Mouse (Mus musculus): ENCODE measurements around the gene Sh3bp2. TPM values are rescaled to one million over a fixed set of nuclear protein-coding genes. Genes with fewer than 3 reads are reported as not detected.

Gene Sh3bp2
- polyA plus RNA-seq, 1 experiment from 2014 or later, result 6.8 TPM

GRCm38 (mm10) chr5:34526477-34526775 is 788 bp downstream of the Sh3bp2 start:
- H3K36me3 ChIP-seq (ENCODE audit: control insufficient read depth, insufficient read depth, low read length), result no peaks in the 10 kb centered on the region
- H3K27me3 ChIP-seq (ENCODE audit: control insufficient read depth, insufficient read depth, low read length), result no peaks in the 10 kb centered on the region
- WGBS, result 48% methylated on average over 5 of the region's 5 CpGs

DNA sequence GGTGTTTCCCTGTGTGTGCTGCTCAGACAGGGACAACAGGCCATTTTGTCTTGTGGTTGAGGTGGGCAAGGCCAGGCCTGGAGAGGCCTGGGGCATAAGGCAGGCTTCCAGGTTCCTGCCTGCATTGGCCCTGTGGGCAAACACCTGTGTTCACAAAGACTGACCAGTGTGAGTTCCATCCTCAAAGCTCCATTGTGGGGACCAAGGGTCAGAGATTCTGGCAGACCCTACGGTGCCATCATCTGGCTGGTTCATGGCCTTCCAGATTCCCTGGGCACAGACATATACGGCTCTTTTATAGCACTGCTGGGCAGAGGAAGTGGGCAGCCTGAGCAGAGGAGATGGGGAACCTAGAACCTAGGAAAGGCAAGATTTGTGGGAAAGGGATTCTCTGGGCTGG is 1.7 kb downstream of the Sh3bp2 start:
- Histone ChIP-seq H3K4me3 (ENCODE audit: control insufficient read depth in 1 of 2, insufficient read depth in 1 of 2, low read depth in 1 of 2, low read length in 2 of 2) (no peak overlapping the region), H3K4me2 (ENCODE audit: low read length) (no peak overlapping the region), H3K9me3 (ENCODE audit: control insufficient read depth, low read length) (no peaks in the 10 kb centered on the region), H3K27me3 (ENCODE audit: control insufficient read depth, insufficient read depth, low read length) (no peaks in the 10 kb centered on the region), H3K9ac (ENCODE audit: low read length) (no peak overlapping the region), H3K36me3 (ENCODE audit: control insufficient read depth, insufficient read depth, low read length) (no peaks in the 10 kb centered on the region), H3K27ac (replicated peaks in 1 of 2; ENCODE audit: control insufficient read depth in 1 of 2, insufficient read depth in 1 of 2, low read depth in 2 of 2, low read length in 2 of 2) (no peak overlapping the region), H3K4me1 (ENCODE audit: control insufficient read depth in 2 of 2, insufficient read depth in 2 of 2, low read length in 2 of 2) (peaks cover 10% of the 10 kb centered on the region in 2 experiments; a peak in 3 of 4 replicates)
- ATAC-seq (ENCODE audit: insufficient number of reproducible peaks, insufficient read depth, low FRiP score, low read depth), result no peak
- whole genome bisulfite sequencing, result 90% methylated on average over 2 of the region's 2 CpGs

More at GRCm38 (mm10) chr5:34526477-34526775, 788 bp downstream of the Sh3bp2 start:
- peak overlapping the region; percentile 55 to 89; a peak in 2 of 4 replicates for H3K4me3 ChIP-seq (ENCODE audit: control insufficient read depth in 1 of 2, insufficient read depth in 1 of 2, low read depth in 1 of 2, low read length in 2 of 2)
- H3K4me1 ChIP-seq (ENCODE audit: control insufficient read depth in 2 of 2, insufficient read depth in 2 of 2, low read length in 2 of 2), result peaks cover 12 to 13% of the 10 kb centered on the region in 2 experiments
- ATAC-seq (ENCODE audit: insufficient number of reproducible peaks, insufficient read depth, low FRiP score, low read depth), result no peak
- peak overlapping the region; percentile 73 for H3K4me2 ChIP-seq (ENCODE audit: low read length)
- H3K27ac ChIP-seq (replicated peaks in 1 of 2; ENCODE audit: control insufficient read depth in 1 of 2, insufficient read depth in 1 of 2, low read depth in 2 of 2, low read length in 2 of 2), result no peak overlapping the region
- H3K9me3 ChIP-seq (ENCODE audit: control insufficient read depth, low read length), result no peaks in the 10 kb centered on the region
- H3K9ac ChIP-seq (ENCODE audit: low read length), result no peak overlapping the region

DNA sequence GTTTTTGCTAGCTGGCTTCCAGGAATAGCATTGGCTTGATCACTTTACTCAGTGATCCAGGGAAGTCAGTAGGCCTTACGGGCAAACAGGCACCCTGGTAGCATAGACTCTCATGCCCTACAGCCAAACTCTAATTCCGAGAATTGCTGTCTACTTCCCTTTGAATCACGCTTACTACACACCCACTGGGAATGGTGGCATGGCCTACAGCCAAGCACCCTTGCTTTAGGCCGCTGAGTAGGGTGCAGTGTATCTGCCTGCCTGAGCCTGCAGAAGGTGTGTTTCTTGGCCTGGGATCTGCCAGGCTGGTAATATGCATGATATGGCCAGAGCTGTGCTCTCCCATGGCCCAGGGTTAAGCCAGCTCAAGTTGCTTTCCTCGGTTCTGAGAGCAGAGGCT is 3.1 kb downstream of the Sh3bp2 start:
- H3K27me3 ChIP-seq (ENCODE audit: control insufficient read depth, insufficient read depth, low read length), result no peaks in the 10 kb centered on the region
- H3K4me3 ChIP-seq (ENCODE audit: control insufficient read depth in 1 of 2, insufficient read depth in 1 of 2, low read depth in 1 of 2, low read length in 2 of 2), result no peak overlapping the region
- H3K9me3 ChIP-seq (ENCODE audit: control insufficient read depth, low read length), result no peaks in the 10 kb centered on the region
- no peaks in the 10 kb centered on the region for H3K36me3 ChIP-seq (ENCODE audit: control insufficient read depth, insufficient read depth, low read length)
- H3K4me1 ChIP-seq (ENCODE audit: control insufficient read depth in 2 of 2, insufficient read depth in 2 of 2, low read length in 2 of 2), result peaks cover 18 to 20% of the 10 kb centered on the region in 2 experiments
- WGBS, result 82% methylated on average over 5 of the region's 5 CpGs
- no peak overlapping the region for H3K9ac ChIP-seq (ENCODE audit: low read length)
- H3K4me2 ChIP-seq (ENCODE audit: low read length), result no peak overlapping the region
- H3K27ac ChIP-seq (replicated peaks in 1 of 2; ENCODE audit: control insufficient read depth in 1 of 2, insufficient read depth in 1 of 2, low read depth in 2 of 2, low read length in 2 of 2), result no peak overlapping the region
- no peak for ATAC-seq (ENCODE audit: insufficient number of reproducible peaks, insufficient read depth, low FRiP score, low read depth)

DNA sequence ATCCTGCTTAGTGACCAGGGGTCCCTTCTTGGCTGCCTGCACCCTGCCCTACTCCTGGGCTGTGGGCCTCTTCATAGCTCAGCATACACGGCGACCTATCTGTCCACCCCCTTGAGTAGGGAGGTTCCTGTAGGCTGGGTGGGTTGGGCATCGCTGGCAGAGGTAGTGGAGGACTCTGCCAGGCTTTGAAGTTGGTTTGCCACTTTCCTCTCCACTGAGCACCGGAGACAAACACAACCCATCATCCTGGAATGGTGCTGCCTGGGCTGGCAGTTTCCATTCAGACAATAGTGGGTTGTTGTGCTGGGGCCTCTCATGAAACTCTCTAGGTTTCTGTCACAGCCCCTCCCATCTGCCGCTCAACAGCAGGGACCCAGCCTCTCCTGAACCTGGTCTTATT is 4.5 kb downstream of the Sh3bp2 start:
- no peak for ATAC-seq (ENCODE audit: insufficient number of reproducible peaks, insufficient read depth, low FRiP score, low read depth)
- no peaks in the 10 kb centered on the region for H3K27me3 ChIP-seq (ENCODE audit: control insufficient read depth, insufficient read depth, low read length)
- no peak overlapping the region for H3K4me2 ChIP-seq (ENCODE audit: low read length)
- no peaks in the 10 kb centered on the region for H3K36me3 ChIP-seq (ENCODE audit: control insufficient read depth, insufficient read depth, low read length)
- H3K4me3 ChIP-seq (ENCODE audit: control insufficient read depth in 1 of 2, insufficient read depth in 1 of 2, low read depth in 1 of 2, low read length in 2 of 2), result no peak overlapping the region
- no peaks in the 10 kb centered on the region for H3K9me3 ChIP-seq (ENCODE audit: control insufficient read depth, low read length)
- peaks cover 25% of the 10 kb centered on the region in 2 experiments for H3K4me1 ChIP-seq (ENCODE audit: control insufficient read depth in 2 of 2, insufficient read depth in 2 of 2, low read length in 2 of 2)
- no peak overlapping the region for H3K27ac ChIP-seq (replicated peaks in 1 of 2; ENCODE audit: control insufficient read depth in 1 of 2, insufficient read depth in 1 of 2, low read depth in 2 of 2, low read length in 2 of 2)
- H3K9ac ChIP-seq (ENCODE audit: low read length), result no peak overlapping the region
- 69% methylated on average over 5 of the region's 5 CpGs for WGBS

GRCm38 (mm10) chr5:34530687-34531086 is 5.0 kb downstream of the Sh3bp2 start:
- 43% methylated on average over 4 of the region's 4 CpGs for WGBS
- no peak for ATAC-seq (ENCODE audit: insufficient number of reproducible peaks, insufficient read depth, low FRiP score, low read depth)
- Histone ChIP-seq H3K4me1 (ENCODE audit: control insufficient read depth in 2 of 2, insufficient read depth in 2 of 2, low read length in 2 of 2) (peaks cover 25% of the 10 kb centered on the region in 2 experiments), H3K9me3 (ENCODE audit: control insufficient read depth, low read length) (no peaks in the 10 kb centered on the region), H3K36me3 (ENCODE audit: control insufficient read depth, insufficient read depth, low read length) (no peaks in the 10 kb centered on the region), H3K9ac (ENCODE audit: low read length) (no peak overlapping the region), H3K27ac (replicated peaks in 1 of 2; ENCODE audit: control insufficient read depth in 1 of 2, insufficient read depth in 1 of 2, low read depth in 2 of 2, low read length in 2 of 2) (no peak overlapping the region), H3K4me3 (ENCODE audit: control insufficient read depth in 1 of 2, insufficient read depth in 1 of 2, low read depth in 1 of 2, low read length in 2 of 2) (no peak overlapping the region), H3K27me3 (ENCODE audit: control insufficient read depth, insufficient read depth, low read length) (no peaks in the 10 kb centered on the region), H3K4me2 (ENCODE audit: low read length) (no peak overlapping the region)

- Histone ChIP-seq H3K27me3 (ENCODE audit: control insufficient read depth, insufficient read depth, low read length) (no peaks in the 10 kb centered on the region), H3K9ac (ENCODE audit: low read length) (no peak overlapping the region), H3K4me2 (ENCODE audit: low read length) (no peak overlapping the region), H3K36me3 (ENCODE audit: control insufficient read depth, insufficient read depth, low read length) (no peaks in the 10 kb centered on the region), H3K4me3 (ENCODE audit: control insufficient read depth in 1 of 2, insufficient read depth in 1 of 2, low read depth in 1 of 2, low read length in 2 of 2) (no peak overlapping the region), H3K4me1 (ENCODE audit: control insufficient read depth in 2 of 2, insufficient read depth in 2 of 2, low read length in 2 of 2) (peaks cover 14 to 15% of the 10 kb centered on the region in 2 experiments), H3K9me3 (ENCODE audit: control insufficient read depth, low read length) (no peaks in the 10 kb centered on the region), H3K27ac (replicated peaks in 1 of 2; ENCODE audit: control insufficient read depth in 1 of 2, insufficient read depth in 1 of 2, low read depth in 2 of 2, low read length in 2 of 2) (no peak overlapping the region)
- 64% methylated on average over 5 of the region's 5 CpGs for WGBS
- no peak for ATAC-seq (ENCODE audit: insufficient number of reproducible peaks, insufficient read depth, low FRiP score, low read depth)
Measured at GRCm38 (mm10) chr5:34533066-34533465, 7.4 kb downstream of the Sh3bp2 start.

DNA sequence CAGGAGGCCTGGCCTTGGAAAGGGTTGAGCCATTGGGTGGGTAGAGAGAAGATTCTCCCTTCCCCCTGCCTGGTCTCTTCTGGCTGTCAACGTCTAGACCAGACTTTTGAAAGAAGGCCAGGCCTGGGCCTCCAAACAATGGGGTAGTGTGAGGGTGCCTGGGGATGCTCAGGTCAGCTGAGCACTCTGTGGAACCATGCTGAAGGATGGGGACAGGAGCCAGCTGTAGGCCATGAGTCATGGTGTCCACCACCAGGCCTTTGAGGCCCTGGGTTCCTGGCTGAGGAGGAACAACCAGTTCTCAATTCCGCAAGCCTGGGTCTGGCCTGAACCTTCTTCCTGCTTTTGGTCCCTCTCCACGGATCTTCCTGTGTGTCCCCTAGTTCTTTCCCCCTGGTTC is 8.2 kb downstream of the Sh3bp2 start:
- WGBS, result 48% methylated on average over 3 of the region's 3 CpGs
- Histone ChIP-seq H3K36me3 (ENCODE audit: control insufficient read depth, insufficient read depth, low read length) (no peaks in the 10 kb centered on the region), H3K9ac (ENCODE audit: low read length) (no peak overlapping the region), H3K27ac (replicated peaks in 1 of 2; ENCODE audit: control insufficient read depth in 1 of 2, insufficient read depth in 1 of 2, low read depth in 2 of 2, low read length in 2 of 2) (peak overlapping the region; percentile 41 to 43; a peak in 3 of 4 replicates), H3K27me3 (ENCODE audit: control insufficient read depth, insufficient read depth, low read length) (no peaks in the 10 kb centered on the region), H3K4me1 (ENCODE audit: control insufficient read depth in 2 of 2, insufficient read depth in 2 of 2, low read length in 2 of 2) (peaks cover 15 to 17% of the 10 kb centered on the region in 2 experiments), H3K4me3 (ENCODE audit: control insufficient read depth in 1 of 2, insufficient read depth in 1 of 2, low read depth in 1 of 2, low read length in 2 of 2) (no peak overlapping the region), H3K4me2 (ENCODE audit: low read length) (no peak overlapping the region), H3K9me3 (ENCODE audit: control insufficient read depth, low read length) (no peaks in the 10 kb centered on the region)
- no peak for ATAC-seq (ENCODE audit: insufficient number of reproducible peaks, insufficient read depth, low FRiP score, low read depth)

DNA sequence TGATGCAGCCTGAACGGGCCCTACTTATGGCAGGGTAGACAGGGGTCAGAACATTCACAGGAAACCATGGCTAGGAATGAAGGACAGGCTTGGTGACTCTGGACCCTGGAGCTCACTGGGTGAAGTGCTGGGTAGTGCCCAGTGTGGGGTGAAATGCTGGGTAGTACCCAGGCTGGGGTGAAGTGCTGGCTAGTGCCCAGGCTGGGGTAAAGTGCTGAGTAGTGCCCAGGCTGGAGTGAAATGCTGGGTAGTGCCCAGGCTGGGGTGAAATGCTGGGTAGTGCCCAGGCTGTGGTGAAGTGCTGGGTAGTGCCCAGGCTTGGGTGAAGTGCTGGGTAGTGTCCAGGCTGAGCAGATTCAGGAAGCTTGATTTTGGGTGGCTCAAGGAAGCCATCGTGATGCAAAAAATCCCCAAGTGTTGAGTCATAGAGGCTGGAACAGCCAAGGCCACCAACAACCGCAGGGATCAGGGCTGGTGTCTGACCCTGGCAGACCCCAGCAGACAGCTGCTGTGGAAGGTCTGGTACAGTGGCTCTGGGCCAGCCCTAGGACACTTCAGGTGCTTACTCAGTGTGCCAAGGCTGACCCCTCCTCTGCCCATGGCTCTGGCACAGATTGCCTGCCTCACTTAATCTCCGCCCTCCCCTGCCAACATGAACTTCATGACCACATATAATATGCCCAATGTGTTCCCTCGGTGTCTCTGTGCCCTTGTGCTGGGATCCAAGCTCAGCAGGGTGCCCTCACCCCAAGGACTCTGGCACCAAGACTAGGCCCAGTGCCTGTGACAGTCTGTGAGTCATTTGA is 9.3 kb downstream of the Sh3bp2 start:
- Histone ChIP-seq H3K36me3 (ENCODE audit: control insufficient read depth, insufficient read depth, low read length) (no peaks in the 10 kb centered on the region), H3K9me3 (ENCODE audit: control insufficient read depth, low read length) (no peaks in the 10 kb centered on the region), H3K9ac (ENCODE audit: low read length) (no peak overlapping the region), H3K27ac (replicated peaks in 1 of 2; ENCODE audit: control insufficient read depth in 1 of 2, insufficient read depth in 1 of 2, low read depth in 2 of 2, low read length in 2 of 2) (no peak overlapping the region), H3K4me1 (ENCODE audit: control insufficient read depth in 2 of 2, insufficient read depth in 2 of 2, low read length in 2 of 2) (peaks cover 15 to 17% of the 10 kb centered on the region in 2 experiments), H3K4me2 (ENCODE audit: low read length) (no peak overlapping the region), H3K27me3 (ENCODE audit: control insufficient read depth, insufficient read depth, low read length) (no peaks in the 10 kb centered on the region), H3K4me3 (ENCODE audit: control insufficient read depth in 1 of 2, insufficient read depth in 1 of 2, low read depth in 1 of 2, low read length in 2 of 2) (no peak overlapping the region)
- 75% methylated on average over 5 of the region's 5 CpGs for WGBS
- no peak for ATAC-seq (ENCODE audit: insufficient number of reproducible peaks, insufficient read depth, low FRiP score, low read depth)
